Mouse (Mus musculus): Measurements from ENCODE around the gene Vwa1.

DNA sequence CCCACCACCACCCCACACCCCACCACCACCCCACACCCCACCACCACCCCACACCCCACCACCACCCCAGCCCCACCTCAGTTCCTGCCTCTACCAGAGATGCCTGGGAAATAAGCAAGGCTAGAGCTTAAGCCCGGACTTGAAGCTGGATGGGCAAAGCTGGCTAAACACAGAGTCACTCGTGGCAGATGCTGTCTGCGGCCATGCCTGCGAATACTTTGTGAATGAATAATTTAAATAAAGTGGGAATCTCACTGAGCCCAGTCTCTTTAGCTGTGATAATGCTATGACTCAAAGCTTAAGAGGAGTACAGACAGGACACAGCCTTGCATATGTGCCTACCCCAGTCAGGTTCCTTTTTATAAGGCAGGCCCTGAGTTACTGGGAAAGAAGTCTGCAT lies 5.0 kb upstream of the Vwa1 start:
- TF ChIP-seq CTCF (IDR thresholded peaks at IDR 0.05; ENCODE audit: extremely low read depth, insufficient read depth, low read length) (no peak), POLR2A (IDR thresholded peaks at IDR 0.05; ENCODE audit: extremely low read depth, insufficient read depth, low read length) (no peak)
